ENCODE assay signal across 8 mouse cellular contexts in genomic region chr17:45545278-45545961, GRCm38 (mm10). TPM values are rescaled to one million over a fixed set of nuclear protein-coding genes. Genes with fewer than 3 reads are reported as not detected.
DNase-seq lines count a peak whose midpoint lies in the region; ATAC-seq lines count a peak whose summit lies in the region.

No protein-coding gene starts in this region.

- H3K9ac ChIP-seq in heart, embryonic 16.5 days (ENCODE audit: low read length), result no peak overlapping the region

- DNase-seq in heart, embryonic 10.5 days (ENCODE audit: low spot score), result no peak
- no peak for DNase-seq in heart, postnatal 36 days
- peak; percentile 49 for DNase-seq in midbrain, embryonic 10.5 days (ENCODE audit: low spot score)
- DNase-seq in c-Kit-positive CD71-positive TER-119-positive erythroid progenitor cells, embryonic 14.5 days (ENCODE audit: low spot score), result no peak
- no peak for DNase-seq in left cerebral cortex, postnatal 4 days
- no peak for DNase-seq in urinary bladder, postnatal 10 days (ENCODE audit: low spot score)

- no peak overlapping the region for H3K27ac ChIP-seq in heart, embryonic 10.5 days
- no peak overlapping the region for H3K27ac ChIP-seq in brown adipose tissue, adult 24 weeks (replicated peaks; ENCODE audit: low read depth, low read length)
- H3K27ac ChIP-seq in heart, embryonic 16.5 days (ENCODE audit: low read length), result no peak overlapping the region
- H3K27ac ChIP-seq in midbrain, embryonic 10.5 days (replicated peaks), result peak overlapping the region; percentile 30; the same call in 1 of the 2 replicates

- peaks cover 100% of the 10 kb centered on the region for H3K27me3 ChIP-seq in heart, embryonic 10.5 days (ENCODE audit: insufficient read depth, poor library complexity, severe bottlenecking)
- peaks cover 83% of the 10 kb centered on the region for H3K27me3 ChIP-seq in heart, embryonic 16.5 days (ENCODE audit: control insufficient read depth, insufficient read depth, low read length)
- peaks cover 85% of the 10 kb centered on the region for H3K27me3 ChIP-seq in midbrain, embryonic 10.5 days (ENCODE audit: low read depth, poor library complexity, severe bottlenecking)

- H3K4me3 ChIP-seq in heart, embryonic 10.5 days, result peak overlapping the region; percentile 54
- H3K4me3 ChIP-seq in brown adipose tissue, adult 24 weeks (ENCODE audit: insufficient read depth, low read depth, low read length), result peak overlapping the region; percentile 28; the same call in 1 of the 2 replicates
- H3K4me3 ChIP-seq in heart, embryonic 16.5 days (ENCODE audit: low read length), result peak overlapping the region; percentile 31
- peak overlapping the region; percentile 45 for H3K4me3 ChIP-seq in midbrain, embryonic 10.5 days

- peak overlapping the region; percentile 59 for H3K4me2 ChIP-seq in heart, embryonic 16.5 days (ENCODE audit: low read depth, low read length)

- H3K4me1 ChIP-seq in heart, embryonic 10.5 days, result peaks cover 41% of the 10 kb centered on the region
- H3K4me1 ChIP-seq in brown adipose tissue, adult 24 weeks (ENCODE audit: control insufficient read depth, insufficient read depth, insufficient read length, low read length), result no peaks in the 10 kb centered on the region
- peaks cover 20% of the 10 kb centered on the region for H3K4me1 ChIP-seq in heart, embryonic 16.5 days (ENCODE audit: control insufficient read depth, insufficient read depth, low read length)
- peaks cover 58% of the 10 kb centered on the region for H3K4me1 ChIP-seq in midbrain, embryonic 10.5 days

- H3K36me3 ChIP-seq in heart, embryonic 10.5 days, result 0 out of 2 replicates have a peak, but pooled peaks cover 2% of the 10 kb centered on the region
- H3K36me3 ChIP-seq in heart, embryonic 16.5 days (ENCODE audit: control insufficient read depth, insufficient read depth), result no peaks in the 10 kb centered on the region
- H3K36me3 ChIP-seq in midbrain, embryonic 10.5 days, result peaks cover 19% of the 10 kb centered on the region

- no peak for ATAC-seq in heart, embryonic 16.5 days (replicated peaks; ENCODE audit: extremely low read depth, insufficient read depth, low FRiP score)

- 3% methylated on average over 74 of the region's 74 CpGs for WGBS in heart, embryonic 10.5 days
- 6% methylated on average over 74 of the region's 74 CpGs for WGBS in heart, embryonic 16.5 days
- WGBS in midbrain, embryonic 10.5 days, result 3% methylated on average over 74 of the region's 74 CpGs

- intact Hi-C loops in heart, postnatal 36 days (cut with DNase I), result no loop called here
- intact Hi-C loops in left cerebral cortex, postnatal 4 days (cut with DNase I), result no loop called here

- no peaks in the 10 kb centered on the region for H3K9me3 ChIP-seq in heart, embryonic 10.5 days
- H3K9me3 ChIP-seq in heart, embryonic 16.5 days (replicated peaks; ENCODE audit: control insufficient read depth, low read length), result no peaks in the 10 kb centered on the region
- H3K9me3 ChIP-seq in midbrain, embryonic 10.5 days (replicated peaks), result no peaks in the 10 kb centered on the region

RNA-seq across cellular contexts. Expression of gene Tmem151b, which starts 4.1 kb away (rescaled TPM):
- 0.84 and 1.7 TPM in 2 replicates for polyA plus RNA-seq in heart, embryonic 10.5 days (2016; fragmentation: Nextera tagmentation; extraction: Ambion mirVana)
- under 1 TPM in 1 of 2 experiments, not detected in 1; 0.08 TPM for total RNA-seq in heart, postnatal 36 days (2021)
- not detected in 2 replicates for polyA plus RNA-seq in brown adipose tissue, adult 24 weeks (2012; ENCODE audit: insufficient read depth, insufficient read length, missing spikeins)
- polyA plus RNA-seq in heart, embryonic 16.5 days (2015; fragmentation: Nextera tagmentation; extraction: Ambion mirVana), result 1.2 and 1.9 TPM in 2 replicates
- 7.0 and 10.2 TPM in 2 replicates for polyA plus RNA-seq in midbrain, embryonic 10.5 days (2016; fragmentation: Nextera tagmentation; extraction: Ambion mirVana)
- total RNA-seq in left cerebral cortex, postnatal 4 days (2021), result 10 to 100 TPM; 90.3 to 92.2 TPM

RNA-seq across cellular contexts. Expression of gene Nfkbie, which starts 10.1 kb away (rescaled TPM):
- 2.8 and 3.7 TPM in 2 replicates for polyA plus RNA-seq in heart, embryonic 10.5 days (2016; fragmentation: Nextera tagmentation; extraction: Ambion mirVana)
- 1 to 10 TPM; 1.4 to 1.5 TPM for total RNA-seq in heart, postnatal 36 days (2021)
- polyA plus RNA-seq in brown adipose tissue, adult 24 weeks (2012; ENCODE audit: insufficient read depth, insufficient read length, missing spikeins), result 1.4 and 1.6 TPM in 2 replicates
- 5.3 and 10.9 TPM in 2 replicates for polyA plus RNA-seq in heart, embryonic 16.5 days (2015; fragmentation: Nextera tagmentation; extraction: Ambion mirVana)
- 8.6 and 9.2 TPM in 2 replicates for polyA plus RNA-seq in midbrain, embryonic 10.5 days (2016; fragmentation: Nextera tagmentation; extraction: Ambion mirVana)
- 1 to 10 TPM; 2.4 to 2.7 TPM for total RNA-seq in left cerebral cortex, postnatal 4 days (2021)

RNA-seq across cellular contexts. Expression of gene Slc35b2, which starts 18.3 kb away (rescaled TPM):
- polyA plus RNA-seq in heart, embryonic 10.5 days (2016; fragmentation: Nextera tagmentation; extraction: Ambion mirVana), result 107 and 118 TPM in 2 replicates
- 10 to 100 TPM; 27.6 to 32.7 TPM for total RNA-seq in heart, postnatal 36 days (2021)
- 17.0 and 36.4 TPM in 2 replicates for polyA plus RNA-seq in brown adipose tissue, adult 24 weeks (2012; ENCODE audit: insufficient read depth, insufficient read length, missing spikeins)
- polyA plus RNA-seq in heart, embryonic 16.5 days (2015; fragmentation: Nextera tagmentation; extraction: Ambion mirVana), result 89.4 and 89.9 TPM in 2 replicates
- polyA plus RNA-seq in midbrain, embryonic 10.5 days (2016; fragmentation: Nextera tagmentation; extraction: Ambion mirVana), result 122 and 124 TPM in 2 replicates
- total RNA-seq in left cerebral cortex, postnatal 4 days (2021), result 10 to 100 TPM; 39.2 to 40.2 TPM

RNA-seq across cellular contexts. Expression of gene Tcte1, which starts 22.2 kb away (rescaled TPM):
- 0.36 and 0.80 TPM in 2 replicates for polyA plus RNA-seq in heart, embryonic 10.5 days (2016; fragmentation: Nextera tagmentation; extraction: Ambion mirVana)
- not detected for total RNA-seq in heart, postnatal 36 days (2021)
- polyA plus RNA-seq in brown adipose tissue, adult 24 weeks (2012; ENCODE audit: insufficient read depth, insufficient read length, missing spikeins), result not detected in 2 replicates
- polyA plus RNA-seq in heart, embryonic 16.5 days (2015; fragmentation: Nextera tagmentation; extraction: Ambion mirVana), result 0.49 and 0.63 TPM in 2 replicates
- polyA plus RNA-seq in midbrain, embryonic 10.5 days (2016; fragmentation: Nextera tagmentation; extraction: Ambion mirVana), result 1.4 and 1.7 TPM in 2 replicates
- total RNA-seq in left cerebral cortex, postnatal 4 days (2021), result under 1 TPM; 0.58 to 0.64 TPM

RNA-seq across cellular contexts. Expression of gene Hsp90ab1, which starts 27.7 kb away (rescaled TPM):
- polyA plus RNA-seq in heart, embryonic 10.5 days (2016; fragmentation: Nextera tagmentation; extraction: Ambion mirVana), result 1,633 and 1,893 TPM in 2 replicates
- 1,000 to 10,000 TPM; 1,126 to 1,337 TPM for total RNA-seq in heart, postnatal 36 days (2021)
- polyA plus RNA-seq in brown adipose tissue, adult 24 weeks (2012; ENCODE audit: insufficient read depth, insufficient read length, missing spikeins), result 869 and 998 TPM in 2 replicates
- 1,191 and 1,235 TPM in 2 replicates for polyA plus RNA-seq in heart, embryonic 16.5 days (2015; fragmentation: Nextera tagmentation; extraction: Ambion mirVana)
- polyA plus RNA-seq in midbrain, embryonic 10.5 days (2016; fragmentation: Nextera tagmentation; extraction: Ambion mirVana), result 1,780 and 2,044 TPM in 2 replicates
- total RNA-seq in left cerebral cortex, postnatal 4 days (2021), result 1,000 to 10,000 TPM; 1,680 to 1,682 TPM
